Mouse (Mus musculus): ENCODE results near the gene Otof. TPM values are rescaled to one million over a fixed set of nuclear protein-coding genes. Genes with fewer than 3 reads are reported as not detected.
A peak's percentile ranks its signal among the peaks of the same experiment; 100 is the strongest.

Otof gene
- total RNA-seq, 4 experiments from 2014 or later: 0.12 to 1.1 (median 0.38) TPM; not detected in 1

GRCm38 (mm10) chr5:30423572-30424244 lies 38.0 kb downstream of the Otof start:
- no peak for DNase-seq

- DNase-seq: no peak
Observed at GRCm38 (mm10) chr5:30423121-30423520, 38.6 kb downstream of the Otof start.

GRCm38 (mm10) chr5:30416665-30417064 lies 45.1 kb downstream of the Otof start:
- DNase-seq: no peak

GRCm38 (mm10) chr5:30415876-30416275 lies 45.9 kb downstream of the Otof start:
- DNase-seq: no peak

GRCm38 (mm10) chr5:30415381-30415780 lies 46.4 kb downstream of the Otof start:
- peak; percentile 10 for DNase-seq

- DNase-seq: no peak
Observed at GRCm38 (mm10) chr5:30411524-30411923, 50.2 kb downstream of the Otof start.

GRCm38 (mm10) chr5:30406876-30407275 lies 54.9 kb downstream of the Otof start:
- DNase-seq: no peak

GRCm38 (mm10) chr5:30401165-30401564 lies 60.6 kb downstream of the Otof start:
- DNase-seq: no peak

GRCm38 (mm10) chr5:30400521-30400920 lies 61.2 kb downstream of the Otof start:
- no peak for DNase-seq

- peak; percentile 53 for DNase-seq
Observed at GRCm38 (mm10) chr5:30391473-30391872, 70.3 kb downstream of the Otof start.

- peak; percentile 34 for DNase-seq
Observed at GRCm38 (mm10) chr5:30389836-30390235, 71.9 kb downstream of the Otof start.

GRCm38 (mm10) chr5:30387726-30388125 lies 74.0 kb downstream of the Otof start:
- no peak for DNase-seq

GRCm38 (mm10) chr5:30382876-30383275 lies 78.9 kb downstream of the Otof start:
- DNase-seq: no peak

GRCm38 (mm10) chr5:30369426-30369825 lies 92.3 kb downstream of the Otof start:
- DNase-seq: peak; percentile 21

GRCm38 (mm10) chr5:30367405-30367804 lies 94.3 kb downstream of the Otof start:
- DNase-seq: no peak

GRCm38 (mm10) chr5:30358436-30359099 lies 103.2 kb downstream of the Otof start:
- peak; percentile 56 for DNase-seq

- DNase-seq: no peak
Observed at GRCm38 (mm10) chr5:30356647-30357046, 105.1 kb downstream of the Otof start.

GRCm38 (mm10) chr5:30355559-30356159 lies 106.1 kb downstream of the Otof start:
- DNase-seq: peak; percentile 61

- DNase-seq: no peak
Observed at GRCm38 (mm10) chr5:30355114-30355513, 106.6 kb downstream of the Otof start.

GRCm38 (mm10) chr5:30353605-30354004 lies 108.1 kb downstream of the Otof start:
- no peak for DNase-seq

GRCm38 (mm10) chr5:30343886-30344285 lies 117.8 kb downstream of the Otof start:
- DNase-seq: no peak

- DNase-seq: no peak
Observed at GRCm38 (mm10) chr5:30343107-30343506, 118.6 kb downstream of the Otof start.

GRCm38 (mm10) chr5:30342601-30343015 lies 119.1 kb downstream of the Otof start:
- no peak for DNase-seq

All from adrenal gland, adult 8-10 months (tissue).